Mouse (Mus musculus) megakaryocyte, embryonic 14.5 days (primary cell): Measurements from ENCODE around the gene Gm48551.

Experiments used
- FLI1 ChIP-seq: IDR thresholded peaks from 2 replicates; pipeline ENCODE4 v1.6.1; 2012; ENCODE audit warnings: low read length, inconsistent platforms, mixed read lengths
- GATA1 ChIP-seq: IDR thresholded peaks from 3 replicates; pipeline ENCODE4 v1.6.1; 2012; ENCODE audit warnings: mixed read lengths, low read length, inconsistent platforms, borderline replicate concordance

- TF ChIP-seq GATA1 (no peak), FLI1 (peak; percentile 91)
Observed at GRCm38 (mm10) chr10:81383802-81384604, at the start of gene Gm48551, which contains the start of gene Dohh.
